Mouse (Mus musculus): ENCODE data around the gene Tnfrsf17.
"Not testable (repeated sequence)": the region's sequence is repeated elsewhere in the genome, so short reads cannot be mapped to it uniquely, and the experiment has no call there.

The Tnfrsf17 gene

GRCm38 (mm10) chr16:11313512-11313911 is at the start of gene Tnfrsf17:
TSS of gene Tnfrsf17 (plus strand) at chr16:11313812.
- DNase-seq (ENCODE audit: low spot score in 2 of 2), result no peak

- no peak for DNase-seq (ENCODE audit: low spot score in 2 of 2)
Measured at GRCm38 (mm10) chr16:11266556-11266955, 47.1 kb upstream of the Tnfrsf17 start.

- DNase-seq (ENCODE audit: low spot score in 2 of 2), result no peak
Measured at GRCm38 (mm10) chr16:11269808-11270207, 43.8 kb upstream of the Tnfrsf17 start.

DNA sequence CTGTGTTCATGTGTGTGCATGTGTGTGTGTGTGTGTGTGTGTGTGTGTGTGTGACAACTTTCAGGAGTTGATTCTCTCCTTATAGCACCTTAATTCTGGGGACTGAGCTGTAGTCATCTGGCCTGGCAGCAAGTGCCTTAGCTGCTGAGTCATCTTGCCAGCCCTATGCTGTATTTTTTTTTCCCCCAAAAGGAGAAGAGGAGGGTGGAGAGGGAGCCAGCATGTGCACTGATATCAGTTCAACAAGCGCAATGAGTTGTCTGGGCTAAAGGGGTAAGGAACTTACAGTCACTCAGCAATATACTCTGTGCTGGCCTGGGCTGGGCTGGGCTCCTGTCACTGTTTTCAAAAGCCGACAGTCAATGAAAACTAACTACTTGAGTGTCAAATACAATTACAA is 43.0 kb upstream of the Tnfrsf17 start:
- DNase-seq (ENCODE audit: low spot score in 2 of 2), result no peak

DNA sequence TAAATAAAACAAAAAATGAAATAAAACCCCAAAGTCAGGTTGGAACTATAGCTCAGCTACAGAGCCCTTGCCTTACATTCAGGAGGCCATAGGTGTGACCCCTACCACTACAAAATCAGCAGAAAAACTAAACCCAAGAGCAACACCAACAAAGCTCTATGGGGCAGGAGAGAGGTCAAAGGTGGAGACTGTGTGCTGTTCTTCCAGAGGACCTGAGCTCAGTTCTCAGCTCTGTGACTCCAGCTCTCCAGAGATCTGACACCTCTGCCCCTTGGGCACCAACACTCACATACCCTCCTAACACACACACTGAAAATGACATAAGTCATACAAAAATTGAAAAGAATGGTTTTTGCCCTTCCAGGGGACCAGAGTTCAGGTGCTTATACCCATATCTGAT is 42.5 kb upstream of the Tnfrsf17 start:
- DNase-seq (ENCODE audit: low spot score in 2 of 2), result no peak

- no peak for DNase-seq (ENCODE audit: low spot score in 2 of 2)
Measured at GRCm38 (mm10) chr16:11276888-11277287, 36.7 kb upstream of the Tnfrsf17 start.

DNA sequence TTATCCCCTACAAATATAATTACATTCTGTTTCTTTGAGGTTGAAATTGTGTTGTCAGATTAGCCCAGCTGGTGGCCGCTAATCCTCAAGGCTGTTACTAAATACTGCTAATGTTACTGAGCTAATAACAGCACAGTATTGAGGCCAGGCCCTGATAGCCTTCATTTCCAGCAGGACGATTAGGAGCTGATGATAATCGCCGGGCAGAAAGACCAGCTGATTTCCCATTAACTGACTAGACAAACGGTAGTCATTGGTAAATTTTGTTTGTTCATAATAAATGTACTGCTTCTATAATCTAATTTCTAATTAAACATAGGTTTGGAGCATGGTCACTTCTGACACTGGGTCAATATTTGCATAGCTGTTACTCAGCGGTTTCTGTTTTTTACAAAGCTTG is 34.8 kb upstream of the Tnfrsf17 start:
- no peak for DNase-seq (ENCODE audit: low spot score in 2 of 2)

GRCm38 (mm10) chr16:11282655-11283232 is 30.9 kb upstream of the Tnfrsf17 start:
- DNase-seq (ENCODE audit: low spot score in 2 of 2), result peak in 1 of 2 experiments; percentile 9

GRCm38 (mm10) chr16:11284881-11285280 is 28.7 kb upstream of the Tnfrsf17 start:
- no peak for DNase-seq (ENCODE audit: low spot score in 2 of 2)

DNA sequence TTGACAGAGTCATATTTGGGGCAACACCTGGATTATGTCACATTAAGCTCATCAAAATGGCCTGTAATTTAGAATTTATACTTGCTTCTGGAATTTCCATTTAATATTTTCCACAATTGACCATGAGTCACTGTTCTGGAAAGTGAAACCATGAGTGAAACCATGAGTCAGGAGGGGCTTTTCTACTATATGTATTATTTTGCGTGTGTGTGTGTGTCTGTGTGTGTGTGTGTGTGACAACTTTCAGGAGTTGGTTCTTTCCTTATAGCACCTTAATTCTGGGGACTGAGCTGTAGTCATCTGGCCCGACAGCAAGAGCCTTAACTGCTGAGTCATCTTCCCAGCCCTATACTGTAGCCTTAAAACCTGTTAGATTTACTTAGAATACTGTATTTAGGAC is 27.7 kb upstream of the Tnfrsf17 start:
- no peak for DNase-seq (ENCODE audit: low spot score in 2 of 2)

DNA sequence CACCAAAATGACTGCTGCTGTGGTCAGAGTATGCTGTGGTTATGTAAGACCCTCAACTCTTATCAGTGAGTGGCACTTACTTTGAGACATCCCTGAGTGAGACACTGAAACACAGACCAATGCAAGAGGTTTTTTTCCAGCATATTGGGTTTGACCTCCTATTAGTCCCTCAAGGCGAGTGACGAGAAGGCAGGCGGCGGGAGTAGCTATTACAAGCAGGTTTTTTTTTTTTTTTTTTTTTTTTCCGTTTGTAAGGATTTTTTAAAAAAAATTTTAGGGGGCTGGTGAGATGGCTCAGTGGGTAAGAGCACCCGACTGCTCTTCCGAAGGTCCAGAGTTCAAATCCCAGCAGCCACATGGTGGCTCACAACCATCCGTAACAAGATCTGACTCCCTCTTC is 24.7 kb upstream of the Tnfrsf17 start:
- DNase-seq (ENCODE audit: low spot score in 2 of 2), result not testable (repeated sequence)

- not testable (repeated sequence) for DNase-seq (ENCODE audit: low spot score in 2 of 2)
Measured at GRCm38 (mm10) chr16:11295583-11295982, 18.0 kb upstream of the Tnfrsf17 start.

- DNase-seq (ENCODE audit: low spot score in 2 of 2), result not testable (repeated sequence)
Measured at GRCm38 (mm10) chr16:11297700-11298099, 15.9 kb upstream of the Tnfrsf17 start.

- DNase-seq (ENCODE audit: low spot score in 2 of 2), result no peak
Measured at GRCm38 (mm10) chr16:11303741-11304140, 9.9 kb upstream of the Tnfrsf17 start.

- no peak for DNase-seq (ENCODE audit: low spot score in 2 of 2)
Measured at GRCm38 (mm10) chr16:11305531-11305930, 8.1 kb upstream of the Tnfrsf17 start.

- DNase-seq (ENCODE audit: low spot score in 2 of 2), result no peak
Measured at GRCm38 (mm10) chr16:11315786-11316320, 2.2 kb downstream of the Tnfrsf17 start.

GRCm38 (mm10) chr16:11316748-11317147 is 3.1 kb downstream of the Tnfrsf17 start:
- no peak for DNase-seq (ENCODE audit: low spot score in 2 of 2)

DNA sequence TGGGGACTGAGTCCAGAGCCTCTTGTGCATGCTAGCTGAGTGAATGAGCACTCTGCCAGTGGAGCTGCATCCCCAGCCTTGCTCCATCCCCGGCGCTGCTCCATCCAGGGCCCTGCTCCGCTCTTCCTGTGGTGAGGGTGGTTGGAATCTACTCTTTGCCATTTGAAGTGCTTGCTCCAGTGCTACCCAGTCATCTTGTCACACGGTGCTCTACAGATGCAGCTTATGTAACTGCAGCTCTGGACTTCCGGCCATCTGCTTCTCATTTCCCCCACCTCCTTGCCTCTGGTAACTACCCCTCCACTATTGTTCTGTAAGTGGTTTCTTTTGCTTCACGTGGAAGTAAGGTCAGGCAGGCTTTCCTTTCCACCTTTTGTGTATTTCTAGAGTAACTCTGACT is 3.7 kb downstream of the Tnfrsf17 start:
- no peak for DNase-seq (ENCODE audit: low spot score in 2 of 2)

DNA sequence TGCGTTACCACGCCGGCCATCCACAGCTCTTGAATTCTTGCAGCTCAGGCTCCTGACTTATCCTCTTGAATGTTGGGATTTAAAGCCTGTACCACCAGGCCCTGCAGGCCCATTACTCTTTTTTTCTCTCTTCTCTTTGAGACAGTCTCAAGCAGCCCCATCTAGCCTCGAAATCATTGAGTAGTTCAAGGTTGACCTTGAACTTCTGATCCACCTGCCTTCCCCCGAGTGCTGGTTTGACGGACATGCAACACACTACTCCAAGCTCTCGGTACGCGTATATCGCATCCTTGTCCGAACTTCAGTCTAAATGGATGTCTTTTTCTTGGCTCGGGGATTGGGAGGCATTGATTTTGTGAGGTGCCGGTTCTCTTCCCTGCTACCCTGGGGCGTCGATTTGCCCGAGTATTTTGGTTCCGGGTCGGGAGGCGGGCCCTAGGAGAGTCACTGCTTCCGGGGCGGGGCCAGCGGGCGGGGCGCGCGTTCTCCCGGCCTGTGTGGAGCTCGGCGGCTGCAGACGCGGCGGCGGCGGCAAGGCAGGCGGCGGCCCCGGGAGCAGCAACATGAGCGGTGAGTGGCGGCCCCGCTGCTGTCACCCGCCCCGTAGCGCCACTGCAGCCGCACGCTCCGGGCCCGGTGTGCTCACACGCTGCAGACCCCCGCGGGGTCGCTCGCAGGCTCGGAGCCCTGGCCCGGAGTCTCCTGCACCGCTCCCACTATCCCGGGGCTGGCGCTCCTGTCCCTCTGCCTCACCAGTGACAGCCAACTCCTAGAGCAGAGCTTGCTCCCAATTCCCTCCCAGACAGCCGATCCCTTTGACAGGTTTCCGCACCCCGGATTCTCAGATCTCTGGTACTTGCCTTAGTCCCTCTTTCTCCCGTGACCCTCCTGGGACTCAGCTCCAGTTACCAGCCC is 9.1 kb downstream of the Tnfrsf17 start, which contains the start of gene Snx29:
Gene Snx29, plus strand, starts transcription at position 500 of the 915 bp plus-strand sequence.
- peak; percentile 94 to 97 for DNase-seq (ENCODE audit: low spot score in 2 of 2)

GRCm38 (mm10) chr16:11323324-11324051 is 9.9 kb downstream of the Tnfrsf17 start:
- peak in 1 of 2 experiments; percentile 3 for DNase-seq (ENCODE audit: low spot score in 2 of 2)

DNA sequence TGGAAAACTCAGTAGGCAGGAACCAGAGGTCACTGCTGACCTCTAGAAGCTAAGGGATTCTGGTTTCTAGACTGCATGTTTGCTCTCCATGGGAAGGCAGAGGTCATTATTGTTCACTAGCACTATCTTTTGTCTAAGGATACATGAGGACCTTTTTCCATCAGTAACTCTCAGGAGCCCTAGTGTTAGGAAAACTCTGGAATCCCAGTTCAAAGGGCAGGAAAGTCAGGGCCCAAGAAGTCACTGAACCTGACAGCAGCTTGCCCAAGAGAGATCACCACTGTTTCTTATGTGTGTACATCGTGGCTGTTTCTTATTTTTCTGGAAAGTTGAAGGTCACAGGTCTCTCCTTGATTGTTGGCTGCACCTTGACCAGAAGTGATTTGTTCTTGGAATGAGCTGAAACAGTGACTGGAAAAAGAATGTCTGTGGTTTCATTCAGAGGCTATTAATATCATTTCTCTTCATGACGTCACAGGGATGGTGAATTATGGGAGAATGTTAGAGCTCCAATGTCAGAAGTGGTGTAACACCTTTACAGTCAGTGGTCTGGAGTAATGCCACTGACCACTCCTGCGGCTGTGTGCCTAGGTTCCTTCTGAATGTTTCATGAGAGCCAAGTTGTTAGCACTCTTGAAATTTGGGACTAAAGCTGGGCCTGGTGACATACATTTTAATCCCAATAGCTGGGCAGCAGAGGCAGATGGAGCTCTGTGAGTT is 16.6 kb downstream of the Tnfrsf17 start:
- DNase-seq (ENCODE audit: low spot score in 2 of 2), result no peak
